Mouse (Mus musculus): Measurements from ENCODE around the gene Gm45234.

Gm45234 gene

DNA sequence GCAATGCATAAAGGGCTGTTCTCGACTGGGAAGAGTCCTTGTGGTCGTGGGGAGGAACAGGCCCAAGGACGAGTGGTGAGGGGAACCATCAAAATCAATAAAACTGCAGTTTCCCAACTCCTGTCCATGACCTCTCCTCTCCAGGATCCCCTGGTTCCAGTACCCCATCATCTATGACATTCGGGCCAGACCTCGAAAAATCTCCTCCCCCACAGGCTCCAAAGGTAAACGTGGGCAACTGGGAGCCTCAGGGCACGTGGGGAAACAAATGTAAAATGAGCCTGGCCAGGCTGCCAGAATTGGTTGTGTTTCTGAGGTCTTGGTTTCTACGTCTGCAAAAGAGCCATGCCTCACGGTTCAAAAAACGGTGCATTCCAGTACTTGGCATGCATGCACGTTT lies 42.9 kb downstream of the Gm45234 start:
- intact Hi-C loops (cut with DNase I) = loop anchor here (5.0 kb wide), 1 partner anchor 44 kb away; the partner anchor contains the start of genes Atn1 and Gm45234

GRCm38 (mm10) chr6:124711824-124712782 lies 43.7 kb downstream of the Gm45234 start, which contains the start of the genes Emg1 and Phb2:
Emg1 (minus strand) TSS chr6:124712178.
Phb2 (plus strand) TSS chr6:124712336.
- intact Hi-C loops (cut with DNase I) = loop anchor here (5.0 kb wide), 1 partner anchor 45 kb away; the partner anchor contains the start of genes Atn1 and Gm45234

- intact Hi-C loops (cut with DNase I) = no loop called here
Observed at GRCm38 (mm10) chr6:124708289-124708889, 47.4 kb downstream of the Gm45234 start.

DNA sequence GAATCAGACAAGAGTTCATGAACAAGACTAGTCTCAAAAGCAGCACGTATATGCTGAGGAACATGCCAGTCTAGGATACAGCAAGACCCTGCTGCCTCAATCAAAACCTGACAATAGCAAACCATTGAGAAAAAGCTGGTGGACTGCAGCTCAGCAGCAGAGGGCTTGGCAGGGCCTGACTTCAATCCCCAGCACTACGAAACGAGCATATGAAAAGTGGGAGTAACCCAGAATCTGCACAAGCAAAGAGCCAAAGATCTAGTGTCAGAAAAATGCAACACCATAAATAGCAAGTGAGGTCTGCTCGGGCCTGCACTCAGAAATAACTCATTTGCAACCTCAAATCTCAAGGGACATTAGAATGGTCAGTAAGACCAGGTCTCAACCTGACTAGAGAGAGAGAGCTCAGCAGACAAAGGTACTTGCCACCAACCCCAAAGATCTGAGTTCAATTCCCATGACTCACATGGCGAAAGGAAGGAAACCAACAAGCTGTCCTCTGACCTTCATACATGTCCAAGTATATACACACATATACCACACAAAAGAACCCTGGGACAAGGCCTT lies 49.7 kb downstream of the Gm45234 start:
- intact Hi-C loops (cut with DNase I) = no loop called here

DNA sequence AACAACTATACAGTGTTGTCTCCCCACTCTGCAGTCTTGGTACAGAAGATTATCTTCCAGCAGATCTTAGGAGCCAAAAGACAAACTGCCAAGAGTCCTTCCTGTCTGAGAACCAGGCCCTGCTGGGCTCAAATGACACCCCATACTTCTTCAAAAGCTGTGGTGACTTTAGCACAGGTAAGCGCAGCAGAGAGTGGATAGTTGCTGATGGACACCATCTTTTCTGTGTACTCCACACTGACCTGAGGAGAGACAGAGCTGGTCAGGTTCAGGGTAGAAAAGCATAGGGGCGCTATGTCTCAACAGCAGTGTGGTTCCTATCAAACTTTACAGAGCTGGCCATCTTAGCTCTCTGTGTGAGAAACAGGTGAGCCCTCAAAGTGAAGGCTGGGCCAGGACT lies 51.4 kb downstream of the Gm45234 start:
- intact Hi-C loops (cut with DNase I) = loop anchor here (5.0 kb wide), 1 partner anchor 42 kb away; the partner anchor contains the start of gene Lpcat3

DNA sequence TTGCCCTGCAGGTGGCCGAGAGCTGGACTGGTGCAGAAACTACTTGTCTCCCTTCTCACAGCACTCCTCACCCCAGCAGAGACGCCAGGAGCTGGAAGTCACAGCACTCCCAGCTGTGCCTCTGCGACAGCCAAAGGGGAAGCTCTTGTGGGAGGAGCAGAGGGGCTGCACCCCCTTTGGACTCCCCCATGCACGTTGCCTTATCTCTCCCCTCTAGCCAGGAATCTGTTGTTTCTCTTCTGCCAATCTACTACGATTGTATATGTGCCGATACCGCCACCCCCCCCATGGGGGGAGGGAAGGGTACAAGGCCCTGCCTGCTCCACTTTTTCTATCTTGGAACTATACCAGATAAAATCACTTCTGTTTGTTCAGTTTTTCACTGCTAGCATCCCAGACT lies 52.0 kb downstream of the Gm45234 start:
- intact Hi-C loops (cut with DNase I) = loop anchor here (5.0 kb wide), 1 partner anchor 41 kb away; the partner anchor contains the start of gene Lpcat3

GRCm38 (mm10) chr6:124702784-124703103 lies 53.1 kb downstream of the Gm45234 start:
- intact Hi-C loops (cut with DNase I) = loop anchor here (5.0 kb wide), 1 partner anchor 40 kb away; the partner anchor contains the start of gene Lpcat3

DNA sequence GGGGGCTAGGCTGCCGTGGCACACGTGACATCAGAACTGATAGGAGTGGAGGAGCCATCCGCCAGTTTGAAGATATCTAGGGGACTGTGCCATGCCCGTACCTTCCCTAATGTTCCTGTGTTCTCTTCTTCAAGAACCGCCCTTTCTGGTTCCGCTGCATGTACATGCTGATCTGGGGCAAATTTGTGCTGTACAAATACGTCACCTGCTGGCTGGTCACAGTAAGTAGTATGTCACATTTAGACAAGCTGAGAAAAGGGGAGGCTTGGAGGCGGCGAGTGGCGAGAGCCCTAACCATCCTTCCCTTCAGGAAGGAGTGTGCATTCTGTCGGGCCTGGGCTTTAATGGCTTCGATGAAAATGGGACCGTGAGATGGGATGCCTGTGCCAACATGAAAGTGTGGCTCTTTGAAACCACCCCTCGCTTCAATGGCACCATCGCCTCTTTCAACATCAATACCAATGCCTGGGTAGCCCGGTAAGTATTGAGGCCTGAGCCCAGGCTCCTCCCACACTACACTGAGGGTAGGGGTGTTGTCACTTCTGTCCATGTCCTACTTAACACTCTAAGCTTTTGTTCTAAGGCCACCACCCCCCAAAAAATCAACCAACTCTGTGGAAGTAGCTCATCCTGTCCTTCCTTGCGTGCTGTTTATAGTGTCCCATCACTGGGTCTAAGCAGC lies 53.6 kb downstream of the Gm45234 start:
- intact Hi-C loops (cut with DNase I) = loop anchor here (5.0 kb wide), 1 partner anchor 40 kb away; the partner anchor contains the start of gene Lpcat3

DNA sequence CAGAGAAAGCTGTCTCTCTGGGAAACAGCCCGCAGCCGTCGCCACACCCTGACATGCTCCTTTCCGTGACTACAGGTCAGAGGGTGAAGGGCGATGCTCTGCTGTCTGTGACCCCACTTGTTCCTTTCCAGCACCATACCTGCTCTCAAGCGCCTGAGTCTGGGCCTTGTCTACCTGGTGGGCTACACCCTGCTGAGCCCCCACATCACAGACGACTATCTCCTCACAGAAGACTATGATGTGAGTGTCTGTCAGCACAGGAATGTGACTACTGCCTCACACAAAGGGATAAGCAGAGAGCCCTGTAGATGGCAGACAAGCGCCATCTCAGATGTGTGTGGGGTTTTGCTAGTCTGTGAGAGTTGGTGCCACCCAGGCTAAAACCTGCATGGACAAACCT lies 54.5 kb downstream of the Gm45234 start:
- intact Hi-C loops (cut with DNase I) = loop anchor here (5.0 kb wide), 1 partner anchor 39 kb away; the partner anchor contains the start of gene Lpcat3

DNA sequence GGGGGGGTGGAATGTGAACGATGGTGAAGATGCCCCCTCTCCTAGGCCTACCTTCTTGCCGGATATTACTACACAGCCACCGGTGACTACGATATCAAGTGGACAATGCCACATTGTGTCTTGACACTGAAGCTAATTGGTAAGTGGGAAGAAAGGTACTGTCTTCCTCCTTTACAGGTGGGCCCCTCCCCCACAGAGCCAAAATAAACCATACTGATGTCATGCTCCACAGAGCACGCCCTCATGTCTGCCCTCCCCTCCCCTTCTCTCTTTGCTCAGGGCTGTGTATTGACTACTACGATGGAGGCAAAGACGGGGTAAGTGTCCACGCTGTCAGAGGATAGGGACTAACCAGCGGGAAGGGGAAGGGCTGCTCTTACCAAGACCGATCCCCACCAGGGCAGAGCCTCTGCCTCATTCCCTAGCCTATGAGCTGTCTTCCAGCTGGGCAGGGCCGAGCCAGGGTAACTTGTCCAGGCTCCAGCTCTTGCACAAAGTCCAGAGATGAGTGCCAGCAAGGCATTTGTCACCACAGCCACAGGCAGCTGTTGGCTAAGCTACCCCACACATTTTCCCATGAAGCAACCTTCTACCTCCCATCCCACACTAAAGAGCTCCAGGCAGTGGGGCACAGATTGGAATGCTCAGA lies 55.7 kb downstream of the Gm45234 start:
- intact Hi-C loops (cut with DNase I) = loop anchor here (5.0 kb wide), 1 partner anchor 38 kb away; the partner anchor contains the start of gene Lpcat3

DNA sequence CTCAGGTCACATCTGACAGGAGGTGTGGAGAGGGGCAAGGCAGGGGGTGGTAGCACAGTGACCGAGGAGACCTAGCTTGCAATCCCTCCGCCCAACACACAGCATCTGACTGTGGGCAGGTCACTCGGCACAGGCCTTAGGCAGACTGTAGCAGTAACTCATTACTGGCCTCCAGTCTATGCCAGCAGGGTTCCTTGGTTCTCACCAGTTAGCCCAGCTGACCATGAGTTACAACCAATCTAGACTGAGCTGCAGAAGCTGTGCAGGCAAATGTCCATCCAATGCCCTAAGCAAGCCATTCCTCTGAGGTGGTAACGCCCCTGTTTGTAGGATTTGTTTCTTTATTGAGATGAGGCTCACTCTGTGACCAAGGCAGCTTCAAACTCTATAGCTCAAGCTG lies 56.5 kb downstream of the Gm45234 start:
- intact Hi-C loops (cut with DNase I) = no loop called here

DNA sequence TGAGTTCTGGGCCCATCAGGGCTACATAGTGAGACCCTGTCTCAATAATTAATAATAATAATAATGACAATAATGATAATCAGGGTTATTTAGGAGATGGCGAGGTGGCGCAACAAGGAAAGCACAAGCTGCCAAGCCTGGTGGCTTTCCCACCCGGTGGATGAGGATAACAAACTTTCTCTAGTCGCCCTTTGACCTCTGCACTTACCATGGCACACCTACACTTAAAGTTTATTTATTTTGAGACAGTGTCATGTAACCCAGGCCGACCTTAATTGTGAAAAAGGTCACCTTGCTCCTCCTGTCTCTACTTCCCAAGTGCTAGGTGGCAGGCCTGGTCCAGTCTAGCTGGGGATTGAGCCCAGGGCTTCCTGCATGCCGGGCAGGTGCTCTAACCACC lies 57.1 kb downstream of the Gm45234 start:
- intact Hi-C loops (cut with DNase I) = no loop called here

- intact Hi-C loops (cut with DNase I) = no loop called here
Observed at GRCm38 (mm10) chr6:124696441-124697150, 59.2 kb downstream of the Gm45234 start.

- intact Hi-C loops (cut with DNase I) = no loop called here
Observed at GRCm38 (mm10) chr6:124694166-124694955, 61.5 kb downstream of the Gm45234 start.

DNA sequence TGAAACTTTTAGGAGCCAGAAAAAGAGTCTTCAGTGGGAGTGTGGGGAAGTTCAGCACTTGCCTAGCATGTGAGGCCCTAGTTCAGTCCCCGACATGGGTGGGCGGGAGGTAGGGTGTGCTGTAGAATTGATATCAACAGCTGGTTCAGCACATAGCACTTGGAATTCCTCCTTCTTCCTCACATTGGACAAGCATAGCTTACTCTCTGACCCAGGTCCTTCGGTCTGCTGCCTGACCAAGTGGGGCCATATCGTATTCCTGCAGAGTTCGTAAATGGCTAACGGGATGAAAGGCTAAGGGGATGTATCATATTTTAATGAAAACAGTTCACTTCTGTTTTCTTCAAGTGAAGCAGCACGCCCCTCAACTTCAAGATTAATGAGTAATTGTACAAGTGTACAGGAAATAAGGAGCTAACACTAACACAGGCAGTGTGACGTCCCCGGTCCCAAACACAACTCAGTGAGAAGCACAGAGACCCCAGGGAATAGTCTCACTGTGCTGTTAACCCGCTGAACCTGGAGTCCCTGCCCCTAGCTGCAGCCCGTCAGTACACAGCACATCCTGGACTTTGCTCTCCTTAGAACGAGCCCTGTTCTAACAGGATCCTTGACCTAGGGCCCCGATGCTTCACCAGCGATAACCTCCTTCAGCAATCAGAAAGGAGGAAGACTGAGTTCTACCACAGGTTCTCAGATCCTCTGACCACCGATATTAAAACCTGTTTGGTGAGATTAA lies 62.4 kb downstream of the Gm45234 start:
- intact Hi-C loops (cut with DNase I) = no loop called here

- intact Hi-C loops (cut with DNase I) = no loop called here
Observed at GRCm38 (mm10) chr6:124690517-124690916, 65.3 kb downstream of the Gm45234 start.
